Mouse (Mus musculus): ENCODE measurements around the gene C1qtnf3.

- TF ChIP-seq POLR2A (IDR thresholded peaks at IDR 0.05; ENCODE audit: borderline replicate concordance, insufficient read depth, low read length) = no peak
- TF ChIP-seq CTCF (IDR thresholded peaks at IDR 0.05; ENCODE audit: borderline replicate concordance, insufficient read depth, low read depth, low read length) = no peak
Measured at GRCm38 (mm10) chr15:10941901-10942300, 10.2 kb upstream of the C1qtnf3 start.

All from cerebellum, adult 2 months (tissue).